Mouse (Mus musculus) brain, embryonic 14.5 days (tissue): ENCODE data around the gene Cwf19l1.
A peak's percentile ranks its signal among the peaks of the same experiment; 100 is the strongest.

Source experiments
- CTCF ChIP-seq: fragments of 200-500 bp; IDR thresholded peaks from 2 replicates; pipeline ENCODE4 v1.5.1; 2012; ENCODE audit warnings: inconsistent platforms, mild to moderate bottlenecking, moderate library complexity, borderline replicate concordance; ENCODE audit not compliant: insufficient read depth, insufficient read length; ENCODE audit errors: extremely low read depth
- POLR2A ChIP-seq: fragments of 200-500 bp; IDR thresholded peaks from 2 replicates; pipeline ENCODE4 v1.6.1; 2012; ENCODE audit warnings: mild to moderate bottlenecking, inconsistent platforms, borderline replicate concordance; ENCODE audit not compliant: poor library complexity, insufficient read depth, insufficient read length, severe bottlenecking; ENCODE audit errors: extremely low read depth

- TF ChIP-seq POLR2A (peak; percentile 57), CTCF (no peak)
Observed at GRCm38 (mm10) chr19:44069121-44069913, 66.4 kb downstream of the Cwf19l1 start, which contains the start of gene Erlin1.
